Mouse (Mus musculus): ENCODE measurements at regions not wholly inside any gene's neighbourhood (a gene's known extent, or its start where the extent isn't known, plus 50 kb on each side); places are given as distances from the start of the nearest gene placed in this dataset.

- TF ChIP-seq CTCF (IDR thresholded peaks at IDR 0.05; ENCODE audit: borderline replicate concordance, extremely low read depth, insufficient read depth, insufficient read length) (no peak), POLR2A (IDR thresholded peaks at IDR 0.05; ENCODE audit: borderline replicate concordance, extremely low read depth, insufficient read depth, insufficient read length, poor library complexity, severe bottlenecking) (no peak)
These were observed 170.9 kb upstream of the Sox11 start for GRCm38 (mm10) chr12:27513253-27513652.
